Mouse (Mus musculus) liver, embryonic 16.5 days (tissue): ENCODE results near the gene Sec14l1. TPM values are rescaled to one million over a fixed set of nuclear protein-coding genes. Genes with fewer than 3 reads are reported as not detected.

Source experiments
- ATAC-seq: fragments of 200-750 bp; cut with Nextera tagmentation; 2 replicates; pipeline ENCODE4 v1.8.0; 2017; ENCODE audit warnings: low read depth, mild to moderate bottlenecking, moderate number of reproducible peaks, moderate library complexity
- H3K27ac ChIP-seq: fragments of 300-500 bp; sonication (generic); 2 replicates; pipeline ENCODE4 v1.5.1; 2014; ENCODE audit warnings: mild to moderate bottlenecking, low read length
- H3K27me3 ChIP-seq: fragments of 300-500 bp; sonication (generic); 2 replicates; pipeline ENCODE4 v1.6.1; 2014; ENCODE audit warnings: low read depth, low read length, mixed read lengths; ENCODE audit not compliant: control insufficient read depth, insufficient read depth
- H3K36me3 ChIP-seq: fragments of 300-500 bp; sonication (generic); 2 replicates; pipeline ENCODE4 v1.6.1; 2014; ENCODE audit warnings: mild to moderate bottlenecking; ENCODE audit not compliant: control insufficient read depth, insufficient read depth
- H3K4me1 ChIP-seq: fragments of 300-500 bp; sonication (generic); 2 replicates; pipeline ENCODE4 v1.6.1; 2014; ENCODE audit warnings: low read depth, low read length, mixed read lengths; ENCODE audit not compliant: control insufficient read depth
- H3K4me2 ChIP-seq: fragments of 300-500 bp; sonication (generic); 2 replicates; pipeline ENCODE4 v1.6.1; 2014; ENCODE audit warnings: low read depth, low read length, mixed read lengths
- H3K4me3 ChIP-seq: fragments of 300-500 bp; sonication (generic); 2 replicates; pipeline ENCODE4 v1.5.1; 2014; ENCODE audit warnings: low read depth, mild to moderate bottlenecking, low read length
- H3K9ac ChIP-seq: fragments of 300-500 bp; sonication (generic); 2 replicates; pipeline ENCODE4 v1.6.1; 2014; ENCODE audit warnings: low read depth, low read length
- H3K9me3 ChIP-seq: fragments of 300-500 bp; sonication (generic); replicated peaks from 2 replicates; pipeline ENCODE4 v1.6.1; 2016; ENCODE audit warnings: low read length; ENCODE audit not compliant: control insufficient read depth
- WGBS: fragments of 180-500 bp; shearing (Covaris S2); extraction: QIAGEN DNeasy Blood & Tissue Kit; methylation state at CpG from one replicate; pipeline ENCODE4 v1.1.7; 2014; ENCODE audit not compliant: insufficient replicate concordance; 5-methylcytosine and 5-hydroxymethylcytosine counted together
- polyA plus RNA-seq: library from polyadenylated mRNA; unstranded; fragments of >200 nt; fragmentation: Nextera tagmentation; extraction: Ambion mirVana; gene quantifications from 2 replicates; pipeline ENCODE4 v1.2.1, GENCODE M21; 2015

The Sec14l1 gene
- polyA plus RNA-seq, 1 experiment from 2014 or later = 19.3 TPM

DNA sequence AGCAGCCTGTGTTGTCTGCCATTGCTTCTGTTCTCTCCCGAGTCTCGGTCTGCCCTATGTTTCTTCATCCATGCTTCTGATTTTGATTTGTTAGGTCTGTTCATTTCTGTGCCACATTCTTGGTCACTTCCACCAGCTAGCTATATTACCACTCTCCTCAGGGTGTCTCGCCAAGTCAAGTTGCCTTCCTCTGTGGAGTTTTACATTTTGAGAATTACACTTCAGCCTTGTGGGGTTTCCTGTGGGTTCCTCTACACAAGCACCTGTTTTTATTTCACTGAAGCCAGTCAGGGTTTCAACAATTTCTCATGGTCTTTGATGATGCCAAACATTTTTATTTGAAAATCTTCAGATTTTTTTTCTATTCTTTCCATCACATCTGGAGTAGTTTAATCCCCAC lies 67.8 kb downstream of the Sec14l1 start:
- 61% methylated on average over 3 of the region's 3 CpGs for WGBS
- Histone ChIP-seq H3K27me3 (peaks cover 3% of the 10 kb centered on the region; the same call in 1 of the 2 replicates), H3K4me2 (no peak overlapping the region), H3K4me3 (no peak overlapping the region), H3K9me3 (0 out of 2 replicates have a peak, but pooled peaks cover 3% of the 10 kb centered on the region), H3K9ac (no peak overlapping the region), H3K36me3 (no peaks in the 10 kb centered on the region), H3K4me1 (no peaks in the 10 kb centered on the region; the same call in 1 of the 2 replicates), H3K27ac (no peak overlapping the region)
- ATAC-seq = no peak

DNA sequence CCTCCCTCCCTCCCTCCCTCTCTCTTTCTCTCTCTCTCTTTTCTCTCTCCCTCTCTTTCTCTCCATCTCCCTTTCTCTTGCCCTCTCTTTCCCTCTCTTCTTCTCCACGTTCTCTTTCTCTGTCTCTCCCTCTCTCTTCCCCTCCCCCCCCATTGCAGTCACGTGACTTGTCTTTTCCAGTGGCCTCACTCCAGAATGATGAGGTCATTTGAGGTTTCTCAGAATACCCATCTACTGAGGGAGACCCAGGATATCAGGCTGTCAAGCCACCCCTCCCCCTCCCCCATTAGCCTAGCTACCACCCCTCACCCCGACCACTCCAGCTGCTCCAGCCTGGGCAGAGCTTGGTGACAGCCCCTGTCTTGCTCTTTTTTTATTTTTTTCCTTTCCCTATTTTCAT lies 68.3 kb downstream of the Sec14l1 start:
- WGBS = 64% methylated on average over 3 of the region's 3 CpGs
- no peaks in the 10 kb centered on the region for H3K4me1 ChIP-seq
- no peak overlapping the region for H3K4me3 ChIP-seq
- ATAC-seq = no peak
- peaks cover 3% of the 10 kb centered on the region; the same call in 1 of the 2 replicates for H3K27me3 ChIP-seq
- no peak overlapping the region for H3K9ac ChIP-seq
- H3K9me3 ChIP-seq = 0 out of 2 replicates have a peak, but pooled peaks cover 3% of the 10 kb centered on the region
- no peaks in the 10 kb centered on the region for H3K36me3 ChIP-seq
- H3K27ac ChIP-seq = no peak overlapping the region
- H3K4me2 ChIP-seq = no peak overlapping the region

GRCm38 (mm10) chr11:117183841-117184240 lies 68.9 kb downstream of the Sec14l1 start:
- Histone ChIP-seq H3K9me3 (0 out of 2 replicates have a peak, but pooled peaks cover 3% of the 10 kb centered on the region), H3K36me3 (no peaks in the 10 kb centered on the region), H3K4me1 (no peaks in the 10 kb centered on the region), H3K4me2 (no peak overlapping the region), H3K27ac (no peak overlapping the region), H3K4me3 (no peak overlapping the region), H3K9ac (no peak overlapping the region), H3K27me3 (peaks cover 3% of the 10 kb centered on the region; the same call in 1 of the 2 replicates)
- WGBS = 67% methylated on average over 5 of the region's 5 CpGs
- no peak for ATAC-seq

DNA sequence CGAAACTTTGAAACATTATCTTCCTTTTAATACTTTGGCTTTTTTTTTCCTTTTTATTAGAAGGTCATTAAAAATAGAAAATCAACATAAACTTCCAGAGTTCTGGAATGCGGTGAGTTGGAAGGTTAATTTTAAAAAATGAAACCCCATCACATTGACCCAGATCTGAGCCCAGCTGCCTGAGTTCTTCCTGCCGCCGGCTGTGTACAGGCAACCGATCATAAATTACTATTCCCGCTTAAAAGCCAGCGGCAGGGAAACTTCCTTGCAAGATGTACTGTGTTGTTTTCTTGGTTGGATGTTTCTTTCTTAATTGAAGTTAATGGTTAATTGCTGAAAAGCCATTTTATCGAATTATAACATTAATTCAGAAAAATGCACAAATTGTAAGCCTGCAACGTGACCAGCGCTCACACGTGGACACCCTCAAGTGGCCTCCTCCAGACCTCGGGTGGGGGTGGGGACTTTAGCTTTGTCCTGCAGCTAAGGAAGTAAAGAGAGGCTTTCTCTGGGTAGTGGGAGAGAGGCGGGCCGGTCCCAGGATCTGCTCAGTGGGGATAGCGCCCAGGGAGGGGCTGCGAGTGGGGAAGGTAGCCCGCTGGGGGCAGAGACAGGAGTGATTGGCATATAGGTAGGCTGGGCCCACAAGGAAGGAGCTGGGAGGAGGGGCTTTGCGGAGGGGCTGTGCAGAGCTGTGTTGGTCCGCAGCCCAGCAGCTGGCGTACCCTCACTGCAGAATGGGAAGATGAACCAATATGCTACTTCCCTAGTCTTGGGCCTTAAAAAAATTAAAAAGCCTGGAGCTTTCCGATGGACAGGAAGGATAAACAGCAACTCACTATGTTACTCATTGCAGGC lies 70.3 kb downstream of the Sec14l1 start:
- Histone ChIP-seq H3K4me3 (no peak overlapping the region), H3K9ac (no peak overlapping the region), H3K4me1 (no peaks in the 10 kb centered on the region), H3K27me3 (peaks cover 3% of the 10 kb centered on the region; the same call in 1 of the 2 replicates), H3K9me3 (0 out of 2 replicates have a peak, but pooled peaks cover under 1% of the 10 kb centered on the region), H3K4me2 (no peak overlapping the region), H3K27ac (no peak overlapping the region), H3K36me3 (no peaks in the 10 kb centered on the region)
- WGBS = 45% methylated on average over 21 of the region's 21 CpGs
- ATAC-seq = no peak

DNA sequence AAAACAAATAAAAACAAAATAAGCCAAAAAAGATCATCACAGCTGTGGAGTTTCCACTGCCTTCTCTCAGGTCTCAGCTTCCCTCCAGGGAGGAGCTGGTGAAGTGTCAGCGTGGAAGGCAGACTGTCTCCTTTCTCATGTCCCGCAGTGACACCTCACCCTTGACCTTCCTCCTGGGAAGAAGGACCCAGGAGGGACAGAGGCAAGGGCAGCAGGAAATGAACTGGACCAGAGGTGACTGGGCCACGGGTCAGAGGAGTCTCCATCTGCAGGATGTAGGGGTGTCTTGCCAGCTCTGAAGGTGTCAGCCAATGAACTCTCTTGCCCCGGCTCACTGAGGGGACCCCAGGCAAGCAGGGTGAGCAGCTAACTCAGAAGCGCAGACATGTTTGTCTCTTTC lies 76.6 kb downstream of the Sec14l1 start:
- H3K9me3 ChIP-seq = no peaks in the 10 kb centered on the region
- H3K27ac ChIP-seq = no peak overlapping the region
- H3K4me3 ChIP-seq = no peak overlapping the region
- WGBS = 47% methylated on average over 5 of the region's 5 CpGs
- H3K36me3 ChIP-seq = no peaks in the 10 kb centered on the region
- ATAC-seq = no peak
- no peak overlapping the region for H3K9ac ChIP-seq
- H3K4me2 ChIP-seq = no peak overlapping the region
- H3K27me3 ChIP-seq = no peaks in the 10 kb centered on the region
- no peaks in the 10 kb centered on the region for H3K4me1 ChIP-seq

DNA sequence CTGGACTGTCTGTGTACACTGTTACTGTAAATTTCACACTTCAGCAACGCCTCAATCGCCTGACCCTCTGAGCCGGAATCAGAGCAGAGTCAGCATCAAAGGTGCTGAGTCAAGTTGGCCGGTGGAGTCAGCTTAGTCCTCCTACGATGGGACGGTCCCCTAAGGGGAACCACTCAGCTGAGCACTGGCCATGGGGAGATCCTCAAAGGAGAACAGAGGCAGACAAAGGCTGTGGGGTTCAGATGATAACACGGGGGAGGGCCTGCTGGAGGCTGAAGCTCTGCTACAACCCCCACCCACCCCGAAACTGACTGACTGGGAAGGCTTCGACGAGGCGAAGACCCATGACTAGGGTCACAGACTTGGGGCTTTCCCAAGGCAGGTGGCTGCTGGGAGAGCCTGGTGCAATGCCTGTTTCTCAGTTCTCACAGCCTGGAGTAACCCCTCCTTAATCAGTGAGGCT lies 79.5 kb downstream of the Sec14l1 start:
- Histone ChIP-seq H3K27ac (no peak overlapping the region), H3K9me3 (no peaks in the 10 kb centered on the region), H3K4me3 (no peak overlapping the region), H3K36me3 (no peaks in the 10 kb centered on the region), H3K4me2 (no peak overlapping the region), H3K9ac (no peak overlapping the region), H3K4me1 (no peaks in the 10 kb centered on the region), H3K27me3 (peaks cover 10% of the 10 kb centered on the region)
- ATAC-seq = peak; percentile 72
- WGBS = 53% methylated on average over 11 of the region's 11 CpGs

GRCm38 (mm10) chr11:117195616-117196015 lies 80.6 kb downstream of the Sec14l1 start:
- Histone ChIP-seq H3K27me3 (peaks cover 18% of the 10 kb centered on the region), H3K9me3 (no peaks in the 10 kb centered on the region), H3K4me1 (no peaks in the 10 kb centered on the region; the same call in 1 of the 2 replicates), H3K9ac (no peak overlapping the region), H3K27ac (no peak overlapping the region), H3K4me3 (no peak overlapping the region), H3K4me2 (no peak overlapping the region), H3K36me3 (no peaks in the 10 kb centered on the region)
- 70% methylated on average over 6 of the region's 6 CpGs for WGBS
- no peak for ATAC-seq

DNA sequence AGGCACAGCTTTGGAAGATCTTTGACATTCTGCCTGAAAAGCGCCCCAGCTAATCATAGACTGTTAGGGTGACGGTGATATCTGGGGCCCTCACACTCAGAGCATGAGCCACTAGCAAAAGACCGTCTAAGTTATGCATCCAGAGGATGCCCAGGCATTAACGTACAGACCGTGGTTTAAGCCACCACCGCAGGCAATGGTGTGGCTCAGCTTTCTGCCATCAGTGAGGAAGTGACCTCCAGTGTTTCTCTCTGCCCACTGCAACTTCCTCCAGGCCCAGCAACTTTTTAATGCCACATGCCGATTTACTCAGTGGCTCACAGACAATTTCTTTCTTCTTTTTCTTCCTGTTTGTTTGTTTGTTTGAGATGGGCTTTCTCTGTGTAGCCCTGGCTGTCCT lies 81.7 kb downstream of the Sec14l1 start:
- Histone ChIP-seq H3K4me1 (peaks cover 7% of the 10 kb centered on the region), H3K27me3 (peaks cover 23% of the 10 kb centered on the region), H3K4me3 (no peak overlapping the region), H3K9ac (no peak overlapping the region), H3K27ac (no peak overlapping the region), H3K36me3 (no peaks in the 10 kb centered on the region), H3K9me3 (no peaks in the 10 kb centered on the region), H3K4me2 (no peak overlapping the region)
- 25% methylated on average over 7 of the region's 7 CpGs for WGBS
- no peak for ATAC-seq

DNA sequence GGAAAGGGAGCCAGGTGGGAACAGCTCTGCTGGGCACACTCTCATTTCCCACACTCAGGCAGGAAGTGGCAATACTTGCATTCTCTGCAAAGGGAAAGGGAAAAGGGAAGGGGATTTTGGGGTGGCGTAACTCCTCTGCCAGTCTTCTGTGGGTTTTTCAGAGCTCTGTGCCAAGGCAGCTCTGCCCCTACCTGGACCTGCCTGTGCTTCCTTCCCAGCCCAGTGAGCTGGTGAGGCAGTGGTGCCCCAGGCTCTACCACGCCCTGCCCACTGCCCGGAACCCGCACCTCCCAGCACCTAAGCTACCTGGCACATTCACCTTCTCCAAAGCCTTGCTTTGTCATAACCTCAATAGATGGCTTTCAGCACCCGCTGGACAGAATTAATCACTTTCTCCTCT lies 83.2 kb downstream of the Sec14l1 start:
- H3K27me3 ChIP-seq = peaks cover 23% of the 10 kb centered on the region
- H3K4me3 ChIP-seq = no peak overlapping the region
- H3K9me3 ChIP-seq = no peaks in the 10 kb centered on the region
- no peak overlapping the region for H3K4me2 ChIP-seq
- H3K4me1 ChIP-seq = peaks cover 11% of the 10 kb centered on the region
- WGBS = 65% methylated on average over 5 of the region's 5 CpGs
- H3K27ac ChIP-seq = no peak overlapping the region
- H3K9ac ChIP-seq = no peak overlapping the region
- ATAC-seq = no peak
- H3K36me3 ChIP-seq = no peaks in the 10 kb centered on the region
